Mouse (Mus musculus): ENCODE results near the gene D130052B06Rik. TPM values are rescaled to one million over a fixed set of nuclear protein-coding genes. Genes with fewer than 3 reads are reported as not detected.

D130052B06Rik gene
- polyA plus RNA-seq (2014; fragmentation: Illumina TruSeq; extraction: RNeasy Lipid Tissue Mini Kit (QIAGEN cat#74804); ENCODE audit: low read depth, low replicate concordance) = 0.38 TPM

DNA sequence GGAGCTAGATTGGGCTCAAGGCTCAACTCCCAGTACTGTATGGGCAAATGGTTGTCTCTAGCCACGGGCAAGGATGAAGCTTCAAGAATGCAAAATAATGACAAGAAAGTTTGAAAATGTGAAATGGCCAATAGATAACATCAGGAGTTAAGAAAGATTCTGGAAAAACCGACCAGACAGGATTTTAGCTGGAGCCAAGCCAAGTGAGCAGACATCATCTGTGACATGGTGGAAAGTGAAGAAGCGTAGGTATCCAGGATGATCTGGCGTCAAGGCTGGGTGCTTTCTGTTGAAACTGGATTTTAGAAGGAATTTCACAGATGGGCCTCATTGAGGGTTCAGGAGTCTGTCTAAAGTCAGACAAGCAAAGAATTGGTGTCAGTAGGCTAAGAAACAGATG is at the start of gene D130052B06Rik:
TSS of gene D130052B06Rik (plus strand) at position 317 of the 400 bp plus-strand sequence.

GRCm38 (mm10) chr11:33578859-33579258 is 20.2 kb upstream of the D130052B06Rik start, which contains the start of gene Gabrp:
Gene Gabrp, minus strand, starts transcription at chr11:33578959.

Other genes with a start within 250 kb of the D130052B06Rik start
- gene Ranbp17, start 85.6 kb upstream of the D130052B06Rik start, polyA plus RNA-seq (2014; fragmentation: Illumina TruSeq; extraction: RNeasy Lipid Tissue Mini Kit (QIAGEN cat#74804); ENCODE audit: low read depth, low replicate concordance) = 3.6 TPM
- 0.09 TPM for gene Gabrp, start 20.3 kb upstream of the D130052B06Rik start, polyA plus RNA-seq (2014; fragmentation: Illumina TruSeq; extraction: RNeasy Lipid Tissue Mini Kit (QIAGEN cat#74804); ENCODE audit: low read depth, low replicate concordance)

All from adipose tissue, adult 10 weeks (tissue).